Mouse (Mus musculus) myocyte (in vitro differentiated cells): ENCODE data around the gene Btbd35f18. TPM values are rescaled to one million over a fixed set of nuclear protein-coding genes. Genes with fewer than 3 reads are reported as not detected.
"Not testable (repeated sequence)": the region's sequence is repeated elsewhere in the genome, so short reads cannot be mapped to it uniquely, and the experiment has no call there.

Experiments
- H3K27me3 ChIP-seq: one replicate; pipeline ENCODE4 v1.6.1; 2011; ENCODE audit not compliant: control insufficient read depth, insufficient read depth, insufficient read length
- H3K36me3 ChIP-seq: one replicate; pipeline ENCODE4 v1.6.1; 2011; ENCODE audit not compliant: control insufficient read depth, insufficient read depth
- H3K4me2 ChIP-seq: one replicate; pipeline ENCODE4 v1.6.1; 2011; ENCODE audit warnings: low read depth, control low read depth
- H3K4me3 ChIP-seq: one replicate; pipeline ENCODE4 v1.5.1; 2011; ENCODE audit warnings: mild to moderate bottlenecking, control low read depth, moderate library complexity
- H3K79me2 ChIP-seq: one replicate; pipeline ENCODE4 v1.6.1; 2011; ENCODE audit not compliant: control insufficient read depth, insufficient read depth
- H3ac ChIP-seq: one replicate; pipeline ENCODE4 v1.6.1; 2011; ENCODE audit not compliant: control insufficient read depth, insufficient read length
- polyA plus RNA-seq: library from polyadenylated mRNA; unstranded; fragments of >200 nt; fragmentation: generic; extraction: Trizol; gene quantifications from one replicate; pipeline ENCODE4 v1.2.1, GENCODE M21; 2012; ENCODE audit warnings: missing spikeins

Btbd35f18 gene
- polyA plus RNA-seq, result not detected

DNA sequence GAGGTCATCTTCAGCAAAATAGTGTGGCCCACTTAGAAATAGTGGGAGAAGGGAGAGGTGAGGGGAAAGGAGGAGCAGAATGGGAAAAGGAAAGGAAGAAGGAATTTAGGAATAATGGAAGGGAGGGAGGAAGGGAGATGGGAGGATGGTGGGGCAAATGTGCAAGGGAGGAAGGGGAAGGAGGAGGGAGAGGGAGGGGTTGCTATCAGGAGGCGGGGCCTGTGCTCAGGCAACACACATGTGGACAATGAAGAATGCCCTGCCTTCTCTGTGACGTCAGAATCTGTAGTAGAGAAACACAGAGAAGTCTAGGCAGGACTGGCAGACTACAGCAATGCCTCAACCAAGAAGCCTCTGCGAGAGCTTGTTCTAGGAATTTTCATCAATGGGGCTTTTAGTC is at the start of gene Btbd35f18:
TSS of gene Btbd35f18 (plus strand) at position 301 of the 400 bp plus-strand sequence.
- H3ac ChIP-seq, H3K4me3 ChIP-seq, H3K4me2 ChIP-seq, H3K79me2 ChIP-seq, H3K27me3 ChIP-seq, H3K36me3 ChIP-seq: not testable (repeated sequence)

Other genes starting within 250 kb of the Btbd35f18 start
- not detected for gene Btbd35f10, start 52.7 kb downstream of the Btbd35f18 start, polyA plus RNA-seq